Mouse (Mus musculus): ENCODE measurements at regions not wholly inside any gene's neighbourhood (a gene's known extent, or its start where the extent isn't known, plus 50 kb on each side); places are given as distances from the start of the nearest gene placed in this dataset.
A peak's percentile ranks its signal among the peaks of the same experiment; 100 is the strongest.

DNA sequence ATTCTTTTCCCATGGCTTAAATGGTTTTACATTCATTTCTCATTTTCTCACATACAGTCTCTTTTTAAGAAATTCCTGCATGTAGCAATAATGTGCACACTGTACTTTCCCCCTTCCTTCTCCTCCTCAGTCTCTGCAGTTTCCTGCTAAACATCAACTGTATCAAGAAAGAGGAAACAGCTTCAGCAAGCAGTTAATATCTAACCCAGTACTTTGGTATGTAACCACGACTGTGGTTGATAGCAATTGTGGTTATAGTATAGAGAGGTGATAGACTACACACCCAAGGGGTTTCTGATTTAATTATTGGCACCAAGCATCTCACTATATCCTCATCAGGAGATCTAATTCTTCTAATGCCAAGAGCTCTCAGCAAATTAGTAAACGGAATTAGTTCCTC is 52.8 kb upstream of the Eci2 start:
- Histone ChIP-seq H3K9ac (replicated peaks; ENCODE audit: low read depth, low read length) (no peak overlapping the region), H3K9me3 (replicated peaks; ENCODE audit: control insufficient read depth, low read length) (no peaks in the 10 kb centered on the region), H3K4me1 (ENCODE audit: control insufficient read depth, insufficient read depth) (no peaks in the 10 kb centered on the region), H3K36me3 (replicated peaks; ENCODE audit: control insufficient read depth, insufficient read depth, low read length) (no peaks in the 10 kb centered on the region), H3K4me2 (ENCODE audit: low read depth, low read length) (no peak overlapping the region), H3K27ac (ENCODE audit: low read depth) (no peak overlapping the region), H3K27me3 (ENCODE audit: control insufficient read depth, insufficient read depth, low read length) (no peaks in the 10 kb centered on the region), H3K4me3 (ENCODE audit: low read depth, low read length) (no peak overlapping the region)
- no peak for DNase-seq (ENCODE audit: low spot score)
- 55% methylated on average over 2 of the region's 2 CpGs for WGBS
- TF ChIP-seq EP300 (IDR thresholded peaks at IDR 0.05; ENCODE audit: low read depth), result no peak
- no peak for TF ChIP-seq CTCF (IDR thresholded peaks at IDR 0.05; ENCODE audit: low read depth)
- ATAC-seq (ENCODE audit: insufficient read depth, low read depth), result no peak

- Histone ChIP-seq H3K4me2 (ENCODE audit: low read depth, low read length) (no peak overlapping the region), H3K4me1 (ENCODE audit: control insufficient read depth, insufficient read depth) (no peaks in the 10 kb centered on the region), H3K9ac (replicated peaks; ENCODE audit: low read depth, low read length) (no peak overlapping the region), H3K27ac (ENCODE audit: low read depth) (no peak overlapping the region), H3K9me3 (replicated peaks; ENCODE audit: control insufficient read depth, low read length) (no peaks in the 10 kb centered on the region), H3K27me3 (ENCODE audit: control insufficient read depth, insufficient read depth, low read length) (no peaks in the 10 kb centered on the region), H3K4me3 (ENCODE audit: low read depth, low read length) (no peak overlapping the region), H3K36me3 (replicated peaks; ENCODE audit: control insufficient read depth, insufficient read depth, low read length) (no peaks in the 10 kb centered on the region)
- 66% methylated on average over 3 of the region's 3 CpGs for WGBS
- DNase-seq (ENCODE audit: low spot score) (no peak), ATAC-seq (ENCODE audit: insufficient read depth, low read depth) (no peak)
- no peak for TF ChIP-seq EP300 (IDR thresholded peaks at IDR 0.05; ENCODE audit: low read depth)
- no peak for TF ChIP-seq CTCF (IDR thresholded peaks at IDR 0.05; ENCODE audit: low read depth)
Observed at GRCm38 (mm10) chr13:35085386-35085785, 58.5 kb upstream of the Eci2 start.

DNA sequence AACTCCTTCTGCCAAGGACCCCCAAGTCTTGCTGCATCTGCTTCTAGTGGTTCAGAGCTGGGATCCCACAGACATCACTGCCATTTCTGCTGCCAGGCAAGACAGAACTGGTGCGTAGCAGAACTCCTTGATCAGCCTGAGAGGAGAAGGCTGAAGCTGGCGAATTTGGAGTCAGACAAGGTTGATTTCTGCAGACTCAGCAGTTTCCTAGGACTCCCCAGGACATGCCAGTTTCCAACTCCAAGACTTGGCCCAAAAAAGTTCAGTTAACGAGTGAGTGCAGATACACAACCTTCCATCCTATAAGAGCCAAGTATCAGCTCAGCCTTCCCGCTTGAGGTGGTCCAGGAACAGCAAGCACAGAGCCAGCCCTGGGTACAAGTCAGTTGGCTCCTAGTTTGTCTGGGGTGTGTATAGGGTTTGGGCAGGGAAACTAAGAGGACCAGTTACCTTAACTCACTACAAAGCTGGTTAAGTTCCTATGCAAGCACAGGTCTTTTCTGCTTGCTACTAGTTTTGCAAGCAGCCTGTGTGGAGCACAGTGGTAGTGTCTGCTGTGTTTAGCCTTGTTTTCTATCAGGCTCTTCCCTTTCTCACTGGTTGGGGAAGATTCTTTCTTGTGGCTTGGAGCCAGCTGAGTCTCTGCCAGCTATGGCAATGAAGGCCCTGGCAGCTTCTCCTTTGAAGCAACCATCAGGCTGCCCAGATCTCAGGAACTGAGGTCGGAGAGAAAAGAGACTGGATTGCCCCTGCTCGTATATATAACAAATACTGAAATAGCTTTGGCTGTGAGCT is 60.5 kb upstream of the Eci2 start:
- TF ChIP-seq EP300 (IDR thresholded peaks at IDR 0.05; ENCODE audit: low read depth) (no peak), CTCF (IDR thresholded peaks at IDR 0.05; ENCODE audit: low read depth) (no peak)
- no peak for ATAC-seq (ENCODE audit: insufficient read depth, low read depth)

GRCm38 (mm10) chr13:35091155-35091554 is 64.3 kb upstream of the Eci2 start:
- H3K9ac ChIP-seq (replicated peaks; ENCODE audit: low read depth, low read length), result no peak overlapping the region
- DNase-seq (ENCODE audit: low spot score), result no peak
- ATAC-seq (ENCODE audit: insufficient read depth, low read depth), result no peak
- H3K4me3 ChIP-seq (ENCODE audit: low read depth, low read length), result no peak overlapping the region
- TF ChIP-seq EP300 (IDR thresholded peaks at IDR 0.05; ENCODE audit: low read depth), result no peak
- no peak for TF ChIP-seq CTCF (IDR thresholded peaks at IDR 0.05; ENCODE audit: low read depth)
- 58% methylated on average over 3 of the region's 3 CpGs for WGBS
- H3K36me3 ChIP-seq (replicated peaks; ENCODE audit: control insufficient read depth, insufficient read depth, low read length), result no peaks in the 10 kb centered on the region
- no peak overlapping the region for H3K27ac ChIP-seq (ENCODE audit: low read depth)
- no peak overlapping the region for H3K4me2 ChIP-seq (ENCODE audit: low read depth, low read length)
- no peaks in the 10 kb centered on the region for H3K27me3 ChIP-seq (ENCODE audit: control insufficient read depth, insufficient read depth, low read length)
- H3K4me1 ChIP-seq (ENCODE audit: control insufficient read depth, insufficient read depth), result no peaks in the 10 kb centered on the region
- no peaks in the 10 kb centered on the region for H3K9me3 ChIP-seq (replicated peaks; ENCODE audit: control insufficient read depth, low read length)

More for the DNA sequence above, 60.5 kb upstream of the Eci2 start:
- Histone ChIP-seq H3K4me2 (ENCODE audit: low read depth, low read length) (no peak overlapping the region), H3K27ac (ENCODE audit: low read depth) (no peak overlapping the region), H3K27me3 (ENCODE audit: control insufficient read depth, insufficient read depth, low read length) (no peaks in the 10 kb centered on the region), H3K9ac (replicated peaks; ENCODE audit: low read depth, low read length) (no peak overlapping the region), H3K4me3 (ENCODE audit: low read depth, low read length) (no peak overlapping the region), H3K9me3 (replicated peaks; ENCODE audit: control insufficient read depth, low read length) (no peaks in the 10 kb centered on the region), H3K36me3 (replicated peaks; ENCODE audit: control insufficient read depth, insufficient read depth, low read length) (no peaks in the 10 kb centered on the region), H3K4me1 (ENCODE audit: control insufficient read depth, insufficient read depth) (no peaks in the 10 kb centered on the region)
- 72% methylated on average over 6 of the region's 6 CpGs for WGBS
- DNase-seq (ENCODE audit: low spot score), result no peak

DNA sequence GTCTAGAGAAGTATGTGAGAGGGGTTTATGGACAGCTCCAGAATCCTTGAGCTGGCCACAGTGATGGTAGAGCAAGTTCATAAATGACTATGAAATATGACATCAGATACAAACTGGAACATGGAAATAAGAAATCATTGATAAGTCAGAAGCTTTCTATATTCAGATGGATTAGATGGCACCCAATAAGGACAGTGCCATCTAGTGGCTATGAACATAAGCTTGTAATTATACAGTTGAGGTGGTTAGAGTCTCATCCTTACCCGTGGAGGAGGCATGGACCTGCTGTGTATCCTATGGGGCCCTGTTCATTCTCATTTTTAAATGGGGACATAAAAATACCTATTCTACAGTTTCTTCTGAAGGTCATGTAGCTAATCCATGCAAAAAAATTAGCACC is 92.9 kb upstream of the Eci2 start:
- 31% methylated on average over 1 of the region's 1 CpGs for WGBS
- TF ChIP-seq EP300 (IDR thresholded peaks at IDR 0.05; ENCODE audit: low read depth), result no peak
- TF ChIP-seq CTCF (IDR thresholded peaks at IDR 0.05; ENCODE audit: low read depth), result peak; percentile 38
- no peak overlapping the region for H3K9ac ChIP-seq (replicated peaks; ENCODE audit: low read depth, low read length)

GRCm38 (mm10) chr13:35129475-35129874 is 102.6 kb upstream of the Eci2 start:
- no peak overlapping the region for H3K9ac ChIP-seq (replicated peaks; ENCODE audit: low read depth, low read length)
- H3K4me1 ChIP-seq (ENCODE audit: control insufficient read depth, insufficient read depth), result no peaks in the 10 kb centered on the region
- no peaks in the 10 kb centered on the region for H3K36me3 ChIP-seq (replicated peaks; ENCODE audit: control insufficient read depth, insufficient read depth, low read length)
- DNase-seq (ENCODE audit: low spot score) (no peak), ATAC-seq (ENCODE audit: insufficient read depth, low read depth) (no peak)
- no peak overlapping the region for H3K4me2 ChIP-seq (ENCODE audit: low read depth, low read length)
- no peak overlapping the region for H3K27ac ChIP-seq (ENCODE audit: low read depth)
- H3K4me3 ChIP-seq (ENCODE audit: low read depth, low read length), result no peak overlapping the region
- TF ChIP-seq EP300 (IDR thresholded peaks at IDR 0.05; ENCODE audit: low read depth) (no peak), CTCF (IDR thresholded peaks at IDR 0.05; ENCODE audit: low read depth) (no peak)
- no peaks in the 10 kb centered on the region for H3K9me3 ChIP-seq (replicated peaks; ENCODE audit: control insufficient read depth, low read length)
- 17% methylated on average over 2 of the region's 2 CpGs for WGBS
- no peaks in the 10 kb centered on the region for H3K27me3 ChIP-seq (ENCODE audit: control insufficient read depth, insufficient read depth, low read length)

More for the DNA sequence above, 92.9 kb upstream of the Eci2 start:
- Histone ChIP-seq H3K36me3 (replicated peaks; ENCODE audit: control insufficient read depth, insufficient read depth, low read length) (no peaks in the 10 kb centered on the region), H3K4me2 (ENCODE audit: low read depth, low read length) (no peak overlapping the region), H3K4me1 (ENCODE audit: control insufficient read depth, insufficient read depth) (no peaks in the 10 kb centered on the region), H3K4me3 (ENCODE audit: low read depth, low read length) (no peak overlapping the region), H3K27me3 (ENCODE audit: control insufficient read depth, insufficient read depth, low read length) (no peaks in the 10 kb centered on the region), H3K27ac (ENCODE audit: low read depth) (no peak overlapping the region), H3K9me3 (replicated peaks; ENCODE audit: control insufficient read depth, low read length) (no peaks in the 10 kb centered on the region)
- ATAC-seq (ENCODE audit: insufficient read depth, low read depth), result no peak
- DNase-seq (ENCODE audit: low spot score), result no peak

Measured in heart, postnatal 0 days (tissue).